Mouse (Mus musculus) embryonic facial prominence, embryonic 10.5 days (tissue): ENCODE data around the gene Hexa. TPM values are rescaled to one million over a fixed set of nuclear protein-coding genes. Genes with fewer than 3 reads are reported as not detected.

Experiments
- DNase-seq: peaks from one replicate; pipeline ENCODE4 v3.0.0-alpha.2; 2017; ENCODE audit warnings: low spot score
- H3K27ac ChIP-seq: fragments of 300-500 bp; sonication (generic); replicated peaks from 2 replicates; pipeline ENCODE4 v1.5.1; 2016; ENCODE audit warnings: mild to moderate bottlenecking
- H3K27me3 ChIP-seq: fragments of 300-500 bp; sonication (generic); replicated peaks from 2 replicates; pipeline ENCODE4 v1.6.1; 2016; ENCODE audit warnings: low read depth, mild to moderate bottlenecking; ENCODE audit not compliant: poor library complexity, severe bottlenecking
- H3K36me3 ChIP-seq: fragments of 300-500 bp; sonication (generic); replicated peaks from 2 replicates; pipeline ENCODE4 v1.6.1; 2016; ENCODE audit warnings: mild to moderate bottlenecking, moderate library complexity
- H3K4me1 ChIP-seq: fragments of 300-500 bp; sonication (generic); 2 replicates; pipeline ENCODE4 v1.6.1; 2016
- H3K4me3 ChIP-seq: fragments of 300-500 bp; sonication (generic); 2 replicates; pipeline ENCODE4 v1.5.1; 2016; ENCODE audit warnings: mild to moderate bottlenecking, moderate library complexity
- H3K9me3 ChIP-seq: fragments of 300-500 bp; sonication (generic); 2 replicates; pipeline ENCODE4 v1.6.1; 2016; ENCODE audit warnings: mild to moderate bottlenecking
- WGBS: fragments of 180-500 bp; shearing (Covaris S2); methylation state at CpG from one replicate; pipeline ENCODE4 v1.1.7; 2016; 5-methylcytosine and 5-hydroxymethylcytosine counted together
- polyA plus RNA-seq: library from polyadenylated mRNA; unstranded; fragments of >200 nt; fragmentation: Nextera tagmentation; extraction: Ambion mirVana; gene quantifications from 2 replicates; pipeline ENCODE4 v1.2.1, GENCODE M21; 2016

The Hexa gene
- polyA plus RNA-seq, 1 experiment from 2014 or later = 43.2 TPM

DNA sequence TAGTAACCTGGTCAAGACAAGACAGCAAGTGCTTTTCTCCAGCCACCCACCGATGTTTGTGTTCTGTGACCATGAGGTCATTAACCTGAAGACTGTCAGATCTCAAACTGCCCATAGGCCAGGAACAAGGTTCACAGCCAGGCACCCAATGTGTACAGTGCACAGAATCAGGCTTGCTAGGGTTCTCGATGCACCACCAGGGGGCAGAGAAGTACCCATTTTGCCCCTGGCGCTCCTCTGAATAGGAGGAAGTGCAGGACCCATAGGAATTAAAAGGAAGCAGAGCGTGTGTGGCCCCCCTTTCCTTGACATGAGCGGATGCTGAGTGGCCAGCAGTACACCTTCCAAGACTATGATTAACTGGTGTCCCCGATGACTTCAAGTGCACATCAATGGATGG is 27.8 kb downstream of the Hexa start:
- no peaks in the 10 kb centered on the region for H3K9me3 ChIP-seq
- no peaks in the 10 kb centered on the region for H3K27me3 ChIP-seq
- no peak overlapping the region for H3K27ac ChIP-seq
- peaks cover 34% of the 10 kb centered on the region for H3K36me3 ChIP-seq
- no peak overlapping the region for H3K4me3 ChIP-seq
- H3K4me1 ChIP-seq = no peaks in the 10 kb centered on the region; the same call in 1 of the 2 replicates
- 37% methylated on average over 6 of the region's 6 CpGs for WGBS
- peak; percentile 66 for DNase-seq

DNA sequence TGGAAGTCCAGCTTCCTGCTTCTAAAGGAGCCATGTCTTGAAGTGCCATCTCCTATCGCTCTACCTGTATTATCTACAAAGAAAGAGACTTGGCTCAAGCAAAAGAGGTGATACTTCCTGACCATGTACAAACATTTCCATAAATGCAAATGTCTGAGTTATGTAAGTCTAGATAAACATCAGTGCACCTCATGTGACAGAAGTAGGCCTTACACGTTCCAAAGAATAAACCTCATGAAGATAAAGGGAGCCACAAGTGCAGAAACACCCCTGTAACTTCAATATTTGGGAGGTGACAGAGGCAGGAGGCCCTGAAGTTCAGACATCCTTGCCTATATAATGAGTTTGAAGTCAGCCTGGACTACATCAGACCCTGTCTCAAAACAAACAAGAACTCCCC is 32.5 kb downstream of the Hexa start:
- no peaks in the 10 kb centered on the region; the same call in 1 of the 2 replicates for H3K4me1 ChIP-seq
- DNase-seq = no peak
- H3K27me3 ChIP-seq = peaks cover 16% of the 10 kb centered on the region
- H3K27ac ChIP-seq = no peak overlapping the region
- H3K4me3 ChIP-seq = no peak overlapping the region
- WGBS = 84% methylated on average over 2 of the region's 2 CpGs
- H3K9me3 ChIP-seq = no peaks in the 10 kb centered on the region
- no peaks in the 10 kb centered on the region for H3K36me3 ChIP-seq

DNA sequence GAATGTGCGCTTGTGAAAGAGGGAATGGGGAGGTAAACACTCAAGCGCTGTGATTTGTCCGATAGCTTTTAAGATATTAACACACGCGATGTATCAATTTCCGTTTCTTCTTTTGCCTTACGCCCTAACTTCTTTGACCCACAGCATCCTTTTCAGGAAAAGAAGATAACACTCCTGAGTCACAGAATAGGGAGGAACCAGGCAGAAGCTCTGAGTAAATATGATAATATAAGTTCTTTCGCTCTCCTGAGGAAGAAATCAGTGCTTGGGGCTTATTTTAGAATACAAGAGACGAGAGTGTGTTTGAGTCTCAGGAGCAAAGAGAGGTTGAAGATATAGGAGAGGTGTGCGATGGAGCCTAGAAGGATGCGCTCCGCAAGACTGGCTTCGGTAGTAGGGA is 38.1 kb downstream of the Hexa start:
- Histone ChIP-seq H3K27ac (no peak overlapping the region), H3K36me3 (no peaks in the 10 kb centered on the region), H3K4me3 (peak overlapping the region; percentile 53), H3K9me3 (no peaks in the 10 kb centered on the region), H3K27me3 (peaks cover 55% of the 10 kb centered on the region), H3K4me1 (peaks cover 17% of the 10 kb centered on the region)
- no peak for DNase-seq
- WGBS = 19% methylated on average over 13 of the region's 13 CpGs

DNA sequence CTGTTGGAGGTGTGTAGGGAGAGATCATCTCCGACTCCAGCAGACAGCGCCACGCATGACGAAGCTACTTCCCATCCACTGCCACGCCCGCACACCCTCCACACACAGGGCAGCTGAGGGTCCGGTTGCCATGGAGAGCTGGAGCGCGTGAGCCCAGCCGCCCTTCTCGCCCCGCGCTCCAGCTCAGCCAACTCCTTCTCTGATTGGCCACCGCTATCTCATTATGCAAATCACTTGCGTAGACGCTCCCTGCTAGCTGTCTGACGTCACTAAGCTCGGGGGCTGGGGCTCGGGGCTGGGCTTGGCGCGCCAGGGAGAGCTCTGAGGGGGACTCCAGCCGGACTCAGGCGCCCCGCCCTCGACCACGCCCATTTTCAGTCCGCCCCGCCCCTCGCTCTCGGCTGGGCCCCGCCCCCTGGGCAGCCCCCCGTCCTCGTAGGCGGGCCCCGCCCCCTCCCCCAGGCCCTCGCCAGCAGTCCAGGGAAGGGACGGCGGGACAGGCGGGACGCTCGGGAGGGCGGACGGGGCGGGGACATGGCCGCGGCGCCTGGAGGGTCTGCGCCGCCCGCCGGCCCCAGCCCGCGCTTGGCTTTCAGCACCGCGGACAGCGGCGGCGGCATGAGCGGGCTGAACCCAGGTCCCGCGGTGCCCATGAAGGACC is 38.6 kb downstream of the Hexa start, which contains the start of gene Celf6:
Celf6 (plus strand) TSS at position 74 of the 661 bp plus-strand sequence.
- no peaks in the 10 kb centered on the region for H3K9me3 ChIP-seq
- under 1% methylated on average over 61 of the region's 61 CpGs for WGBS
- peak within 1 kb of the TSS; percentile 53 for H3K4me3 ChIP-seq
- H3K36me3 ChIP-seq = no peaks in the 10 kb centered on the region
- DNase-seq = peak; percentile 100
- peaks cover 55% of the 10 kb centered on the region for H3K27me3 ChIP-seq
- peaks cover 17% of the 10 kb centered on the region for H3K4me1 ChIP-seq
- H3K27ac ChIP-seq = peak within 1 kb of the TSS; percentile 62; the same call in 1 of the 2 replicates

DNA sequence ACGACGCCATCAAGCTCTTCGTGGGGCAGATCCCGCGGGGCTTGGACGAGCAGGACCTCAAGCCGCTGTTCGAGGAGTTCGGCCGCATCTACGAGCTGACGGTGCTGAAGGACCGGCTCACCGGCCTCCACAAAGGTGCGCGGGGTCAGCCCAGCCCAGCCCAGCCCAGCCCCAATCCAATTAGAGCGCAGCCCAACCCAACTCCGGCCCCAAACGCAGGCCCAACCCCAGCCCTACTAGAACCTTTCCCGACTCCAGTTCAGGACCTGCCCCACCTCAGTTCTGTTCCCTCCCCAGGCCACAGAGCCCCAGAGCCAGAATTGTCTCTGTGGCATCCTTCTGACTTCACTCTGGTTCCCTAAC is 39.1 kb downstream of the Hexa start:
- under 1% methylated on average over 20 of the region's 20 CpGs for WGBS
- no peaks in the 10 kb centered on the region for H3K36me3 ChIP-seq
- H3K27me3 ChIP-seq = peaks cover 55% of the 10 kb centered on the region
- H3K9me3 ChIP-seq = no peaks in the 10 kb centered on the region
- peaks cover 17% of the 10 kb centered on the region for H3K4me1 ChIP-seq
- peak overlapping the region; percentile 53 for H3K4me3 ChIP-seq
- no peak for DNase-seq
- peak overlapping the region; percentile 62; the same call in 1 of the 2 replicates for H3K27ac ChIP-seq

DNA sequence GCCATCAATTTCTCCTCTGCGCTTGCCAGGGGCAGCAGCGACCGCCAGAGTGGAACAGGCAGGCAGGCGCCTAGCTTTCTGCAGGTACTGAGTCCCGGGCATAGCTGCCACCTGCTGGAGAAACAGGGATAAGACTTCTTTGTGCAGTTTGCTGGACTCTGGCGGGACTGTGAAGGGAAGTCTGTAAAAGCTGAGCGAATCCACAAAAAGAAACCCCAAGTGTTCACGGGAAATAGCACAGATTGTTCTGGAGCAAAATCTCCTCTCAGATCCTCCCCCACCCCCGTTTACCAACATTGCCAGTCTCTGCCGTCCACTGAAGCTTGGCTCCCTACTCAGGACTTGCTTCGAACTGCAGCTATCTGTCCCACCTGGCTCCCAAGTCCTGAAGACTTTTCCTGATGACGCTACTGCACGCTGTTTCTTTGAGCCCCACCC is 45.5 kb downstream of the Hexa start:
- H3K27ac ChIP-seq = no peak overlapping the region
- H3K36me3 ChIP-seq = no peaks in the 10 kb centered on the region
- 7% methylated on average over 13 of the region's 13 CpGs for WGBS
- peaks cover 37% of the 10 kb centered on the region for H3K27me3 ChIP-seq
- DNase-seq = peak; percentile 82
- H3K4me1 ChIP-seq = peaks cover 15% of the 10 kb centered on the region
- H3K4me3 ChIP-seq = peak overlapping the region; percentile 44
- H3K9me3 ChIP-seq = no peaks in the 10 kb centered on the region

- DNase-seq = no peak
- Histone ChIP-seq H3K4me3 (no peak overlapping the region), H3K27ac (no peak overlapping the region), H3K9me3 (no peaks in the 10 kb centered on the region), H3K4me1 (peaks cover 15% of the 10 kb centered on the region), H3K36me3 (no peaks in the 10 kb centered on the region), H3K27me3 (peaks cover 27% of the 10 kb centered on the region)
- 77% methylated on average over 5 of the region's 5 CpGs for WGBS
Measured at GRCm38 (mm10) chr9:59588252-59588651, 48.9 kb downstream of the Hexa start.

DNA sequence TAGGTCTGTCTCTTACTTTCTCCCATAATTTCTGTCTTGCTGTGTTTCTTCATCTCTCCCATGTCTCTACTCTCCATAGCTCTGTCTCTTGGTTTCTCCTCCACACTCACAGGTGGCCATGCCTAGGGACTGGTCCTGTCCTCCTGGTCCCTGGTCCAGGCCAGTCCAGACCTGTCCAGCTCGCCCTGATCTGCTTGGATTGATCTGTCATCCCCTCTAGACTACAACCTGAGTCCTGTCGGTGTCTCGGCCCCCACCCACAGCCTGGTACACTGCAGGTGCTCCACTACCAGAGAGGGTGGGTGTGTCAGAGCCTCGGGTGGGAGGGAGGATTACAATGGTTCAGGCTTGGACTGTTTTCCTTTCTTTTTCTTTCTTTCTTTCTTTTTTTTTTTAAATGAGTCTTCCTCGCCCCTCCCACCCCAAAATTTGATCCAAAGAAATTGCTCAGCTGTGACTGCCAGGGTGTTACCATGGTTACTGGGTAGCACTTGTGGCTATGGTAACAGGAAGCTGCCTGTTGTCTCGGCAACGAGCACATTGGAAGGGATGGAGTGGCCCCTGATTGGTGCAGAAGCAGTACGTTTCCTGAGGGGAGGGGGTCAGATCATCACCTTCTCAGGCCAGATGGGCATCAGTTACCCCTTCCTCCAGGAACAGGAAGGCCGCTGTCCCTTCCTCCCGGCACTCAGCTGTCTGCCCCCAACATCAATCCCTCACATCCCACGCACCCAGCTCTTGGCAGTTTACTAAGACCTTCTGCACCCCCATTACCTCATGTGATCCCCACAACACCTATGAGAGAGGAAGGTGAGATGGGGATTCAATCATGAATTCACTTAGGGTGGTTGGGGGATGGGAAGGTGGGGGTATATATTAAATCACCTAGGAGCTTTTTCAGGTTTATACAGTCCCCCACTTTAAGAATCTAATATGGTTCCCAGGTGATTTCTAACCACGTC is 49.7 kb downstream of the Hexa start:
- DNase-seq = peak; percentile 34
- peaks cover 27% of the 10 kb centered on the region for H3K27me3 ChIP-seq

DNA sequence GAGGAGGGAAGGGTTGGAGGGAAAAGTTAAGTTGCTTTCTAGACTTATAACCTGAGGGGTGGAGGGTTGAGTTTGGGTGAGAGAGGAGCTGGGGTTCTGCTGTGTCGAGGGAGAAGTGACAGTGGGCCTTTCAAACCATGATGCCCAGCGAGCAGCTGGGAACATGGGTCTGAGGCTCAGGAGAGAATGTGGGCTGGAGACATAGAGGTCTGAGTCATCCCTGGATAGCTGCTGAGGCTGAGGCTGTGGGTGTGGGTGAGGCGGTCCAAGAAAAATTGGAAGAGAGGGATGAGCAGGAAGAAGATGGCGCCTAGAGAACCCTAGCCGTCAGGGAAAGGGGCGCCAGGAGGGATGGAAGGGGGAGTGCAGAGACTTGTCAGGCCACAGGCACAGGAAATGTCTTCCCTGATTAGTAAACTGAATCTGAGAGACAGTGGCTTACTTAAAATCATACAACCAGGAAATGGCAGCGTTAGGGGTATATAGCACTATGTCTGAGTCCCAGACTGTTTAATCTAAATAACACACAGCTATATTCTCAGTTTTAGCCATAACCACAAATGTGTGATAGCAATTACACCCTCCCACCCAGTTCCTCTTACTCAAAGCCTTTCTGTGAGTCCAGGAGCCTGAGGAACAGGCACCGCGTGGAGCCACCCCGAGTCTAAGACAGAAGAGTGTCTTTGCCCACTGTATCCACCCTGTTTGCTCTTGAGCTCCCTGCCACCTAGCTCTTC is 50.5 kb downstream of the Hexa start:
- DNase-seq = no peak
- WGBS = 81% methylated on average over 10 of the region's 10 CpGs

More for the DNA sequence above, 49.7 kb downstream of the Hexa start:
- Histone ChIP-seq H3K4me3 (no peak overlapping the region), H3K27ac (no peak overlapping the region), H3K4me1 (peaks cover 15% of the 10 kb centered on the region), H3K9me3 (no peaks in the 10 kb centered on the region), H3K36me3 (no peaks in the 10 kb centered on the region)
- 36% methylated on average over 12 of the region's 12 CpGs for WGBS

GRCm38 (mm10) chr9:59601661-59602060 is 62.3 kb downstream of the Hexa start:
- 76% methylated on average over 8 of the region's 8 CpGs for WGBS
- Histone ChIP-seq H3K9me3 (no peaks in the 10 kb centered on the region), H3K27me3 (peaks cover 33% of the 10 kb centered on the region), H3K4me3 (no peak overlapping the region), H3K27ac (no peak overlapping the region), H3K4me1 (peaks cover 13% of the 10 kb centered on the region), H3K36me3 (no peaks in the 10 kb centered on the region)
- DNase-seq = no peak

More for the DNA sequence above, 50.5 kb downstream of the Hexa start:
- Histone ChIP-seq H3K4me3 (no peak overlapping the region), H3K27me3 (peaks cover 27% of the 10 kb centered on the region), H3K4me1 (peaks cover 12% of the 10 kb centered on the region), H3K27ac (no peak overlapping the region), H3K9me3 (no peaks in the 10 kb centered on the region), H3K36me3 (no peaks in the 10 kb centered on the region)

- no peaks in the 10 kb centered on the region for H3K36me3 ChIP-seq
- H3K27me3 ChIP-seq = peaks cover 33% of the 10 kb centered on the region
- H3K4me1 ChIP-seq = peaks cover 15% of the 10 kb centered on the region
- no peak for DNase-seq
- H3K27ac ChIP-seq = no peak overlapping the region
- WGBS = 58% methylated on average over 6 of the region's 6 CpGs
- H3K9me3 ChIP-seq = no peaks in the 10 kb centered on the region
- H3K4me3 ChIP-seq = no peak overlapping the region
Measured at GRCm38 (mm10) chr9:59605967-59606366, 66.6 kb downstream of the Hexa start.

- 87% methylated on average over 2 of the region's 2 CpGs for WGBS
- H3K27me3 ChIP-seq = no peaks in the 10 kb centered on the region
- DNase-seq = no peak
Measured at GRCm38 (mm10) chr9:59610950-59611349, 71.6 kb downstream of the Hexa start.

More at GRCm38 (mm10) chr9:59610950-59611349, 71.6 kb downstream of the Hexa start:
- H3K4me3 ChIP-seq = no peak overlapping the region
- no peak overlapping the region for H3K27ac ChIP-seq
- H3K4me1 ChIP-seq = peaks cover 2% of the 10 kb centered on the region; the same call in 1 of the 2 replicates
- no peaks in the 10 kb centered on the region for H3K9me3 ChIP-seq
- no peaks in the 10 kb centered on the region for H3K36me3 ChIP-seq
